Mouse (Mus musculus): ENCODE data around the gene Gm28047.
"Not testable (repeated sequence)": the region's sequence is repeated elsewhere in the genome, so short reads cannot be mapped to it uniquely, and the experiment has no call there.

The Gm28047 gene

GRCm38 (mm10) chr15:102619486-102619885 is 5.4 kb downstream of the Gm28047 start:
- DNase-seq (ENCODE audit: low read depth, low spot score), result no peak

DNA sequence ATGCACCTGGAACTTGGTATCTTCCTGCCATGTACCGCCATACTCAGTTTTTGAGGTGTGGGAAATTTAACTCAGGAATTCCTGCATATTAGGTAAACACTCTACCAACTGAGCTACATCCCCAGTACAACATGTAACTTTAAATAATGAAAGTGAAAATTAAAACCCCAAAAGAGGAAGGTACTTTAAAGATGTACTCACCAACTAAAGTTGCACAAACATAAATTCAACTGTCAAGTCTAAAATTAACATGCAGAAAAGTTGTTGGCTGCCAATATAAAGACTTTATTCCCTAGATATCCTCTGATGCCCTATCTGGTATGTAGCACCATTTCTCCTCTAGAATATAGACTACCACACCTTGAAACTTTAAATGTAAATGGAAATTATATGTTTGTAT is 7.2 kb downstream of the Gm28047 start:
- DNase-seq (ENCODE audit: low read depth, low spot score), result peak; percentile 53

GRCm38 (mm10) chr15:102616174-102616573 is 8.7 kb downstream of the Gm28047 start:
- no peak for DNase-seq (ENCODE audit: low read depth, low spot score)

GRCm38 (mm10) chr15:102614224-102614623 is 10.6 kb downstream of the Gm28047 start:
- no peak for DNase-seq (ENCODE audit: low read depth, low spot score)

DNA sequence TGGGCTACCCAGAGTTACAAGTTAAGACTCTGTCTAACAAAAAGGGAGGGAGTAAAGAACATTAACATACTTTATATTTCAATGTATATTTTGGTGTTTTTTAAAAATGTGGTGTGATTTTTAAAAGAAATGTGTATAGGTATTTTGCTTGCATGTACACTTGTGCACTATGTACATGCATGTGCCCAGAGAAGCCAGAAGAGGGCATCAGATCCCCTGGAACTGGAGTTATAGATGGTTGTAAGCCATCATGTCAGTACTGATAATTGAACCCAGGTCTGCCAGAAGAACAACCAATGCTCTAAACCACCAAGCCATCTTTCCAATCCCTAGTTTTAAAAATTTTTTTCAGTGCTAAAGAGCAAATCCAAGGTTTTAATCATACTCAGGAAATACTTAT is 11.9 kb downstream of the Gm28047 start:
- DNase-seq (ENCODE audit: low read depth, low spot score), result peak; percentile 45

DNA sequence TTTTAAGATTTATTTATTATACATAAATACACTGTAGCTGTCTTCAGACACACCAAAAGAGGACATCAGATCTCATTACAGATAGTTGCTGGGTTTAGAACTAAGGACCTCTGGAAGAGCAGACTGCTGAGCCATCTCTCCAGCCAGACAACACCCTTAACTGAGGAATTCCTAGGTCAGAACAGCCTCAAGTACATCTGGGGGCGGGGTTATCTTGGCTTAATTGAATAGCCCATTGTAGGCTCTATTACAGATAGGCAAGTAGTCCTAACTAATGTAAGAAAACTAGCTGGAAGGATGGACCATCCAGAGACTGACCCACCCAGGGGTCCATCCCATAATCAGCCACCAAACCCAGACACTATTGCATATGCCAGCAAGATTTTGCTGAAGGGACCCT is 16.3 kb downstream of the Gm28047 start:
- DNase-seq (ENCODE audit: low read depth, low spot score), result not testable (repeated sequence)

DNA sequence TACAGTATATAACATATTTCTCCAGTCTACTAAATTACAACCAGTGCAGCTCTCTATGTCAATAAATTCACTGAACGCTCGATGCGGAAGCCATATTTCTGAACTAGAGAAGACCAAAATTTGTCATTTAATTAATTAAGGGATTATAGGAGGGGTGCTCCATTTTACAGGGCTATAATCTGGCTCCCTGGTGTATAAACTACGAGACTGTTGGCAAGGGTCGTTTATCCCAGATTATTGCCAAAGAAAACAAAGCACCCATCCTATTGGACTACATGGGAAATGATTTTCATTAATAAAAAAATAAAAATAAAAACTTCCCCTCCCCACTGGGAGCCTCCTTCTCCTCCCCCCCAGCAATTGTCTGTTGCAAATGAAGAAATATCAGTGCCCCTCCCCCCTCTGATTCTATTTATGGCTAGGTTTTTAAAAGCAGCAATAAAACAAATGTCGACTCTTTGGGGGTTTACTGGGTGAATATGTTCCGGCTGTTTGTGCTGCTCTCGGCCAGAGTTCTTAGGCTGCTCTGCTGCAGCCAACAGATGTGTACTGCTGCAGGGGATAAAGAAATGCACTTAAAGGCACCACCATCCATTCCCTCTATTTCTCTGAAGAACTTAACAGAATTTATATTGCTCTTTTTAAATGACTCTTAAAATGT is 30.7 kb downstream of the Gm28047 start:
- DNase-seq (ENCODE audit: low read depth, low spot score), result no peak

DNA sequence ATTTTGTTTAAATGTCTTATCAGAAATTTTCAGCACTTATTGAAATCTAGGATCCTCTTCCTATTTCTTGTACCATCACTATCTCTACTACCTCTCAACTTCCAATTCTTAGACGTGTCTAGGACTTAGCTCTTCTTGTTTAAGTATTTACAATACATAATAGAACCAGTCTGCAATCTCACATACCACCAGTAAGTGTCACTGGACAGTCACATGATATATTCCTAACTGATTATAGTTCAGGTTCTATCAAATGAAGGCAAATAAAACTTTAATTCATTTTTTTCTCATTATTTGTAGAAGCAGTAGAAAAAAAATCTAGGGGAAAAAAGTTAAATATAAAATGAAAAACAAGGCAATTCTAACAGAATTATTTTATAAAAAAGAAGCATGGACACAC is 32.2 kb downstream of the Gm28047 start:
- DNase-seq (ENCODE audit: low read depth, low spot score), result no peak

- DNase-seq (ENCODE audit: low read depth, low spot score), result no peak
Observed at GRCm38 (mm10) chr15:102590567-102590966, 34.3 kb downstream of the Gm28047 start.

- no peak for DNase-seq (ENCODE audit: low read depth, low spot score)
Observed at GRCm38 (mm10) chr15:102589826-102590225, 35.0 kb downstream of the Gm28047 start.

GRCm38 (mm10) chr15:102585501-102585900 is 39.4 kb downstream of the Gm28047 start:
- DNase-seq (ENCODE audit: low read depth, low spot score), result no peak

DNA sequence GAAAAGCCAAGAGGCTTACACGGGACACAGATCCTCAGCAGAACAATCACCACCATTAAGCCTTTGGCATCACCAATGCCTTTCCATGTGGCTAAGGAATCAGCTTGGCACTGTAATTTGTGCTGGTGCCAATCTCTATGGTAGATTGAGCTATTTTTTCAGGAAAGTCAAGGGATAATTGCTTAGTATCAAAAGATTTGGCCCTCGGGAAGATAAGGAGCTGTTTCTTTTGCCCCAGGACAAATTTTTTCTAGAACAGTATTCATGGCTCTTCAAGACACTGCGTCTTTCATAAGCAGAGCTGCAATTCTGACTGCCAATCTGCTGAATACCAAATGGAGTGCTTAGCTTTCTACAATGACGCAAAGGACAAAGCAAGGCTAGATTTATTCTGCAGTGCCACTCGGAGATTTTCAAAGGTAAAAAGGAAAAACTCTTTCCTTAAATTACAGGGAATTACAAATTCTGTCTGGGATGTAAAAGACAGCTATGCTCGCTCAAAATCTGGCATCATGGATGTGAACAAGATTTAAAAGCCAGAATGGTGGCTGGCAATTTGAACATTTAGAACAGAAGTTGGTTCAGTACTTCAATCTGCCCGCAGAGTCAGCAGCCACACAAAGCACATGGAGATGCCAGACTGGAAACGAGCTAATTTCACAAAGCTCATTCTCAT is 41.0 kb downstream of the Gm28047 start:
- no peak for DNase-seq (ENCODE audit: low read depth, low spot score)

- no peak for DNase-seq (ENCODE audit: low read depth, low spot score)
Observed at GRCm38 (mm10) chr15:102581205-102581604, 43.7 kb downstream of the Gm28047 start.

DNA sequence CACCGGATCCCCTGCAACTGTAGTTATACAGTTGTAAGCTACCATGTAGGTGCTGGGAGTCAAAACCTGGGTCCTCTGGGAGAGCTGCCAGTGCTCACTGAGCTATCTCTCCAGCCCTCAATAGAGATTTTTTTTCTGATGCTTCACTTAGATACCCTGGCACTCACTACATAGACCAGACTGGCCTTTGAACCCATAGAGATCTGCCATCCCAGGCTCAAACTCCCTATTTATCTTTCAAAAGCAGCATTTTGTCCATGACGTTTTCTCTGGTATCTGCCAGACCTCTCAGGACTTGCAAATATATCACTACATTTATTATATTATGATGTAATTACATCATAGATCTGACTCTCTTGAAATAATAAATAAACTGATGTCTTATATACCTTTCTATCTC is 46.5 kb downstream of the Gm28047 start:
- no peak for DNase-seq (ENCODE audit: low read depth, low spot score)

DNA sequence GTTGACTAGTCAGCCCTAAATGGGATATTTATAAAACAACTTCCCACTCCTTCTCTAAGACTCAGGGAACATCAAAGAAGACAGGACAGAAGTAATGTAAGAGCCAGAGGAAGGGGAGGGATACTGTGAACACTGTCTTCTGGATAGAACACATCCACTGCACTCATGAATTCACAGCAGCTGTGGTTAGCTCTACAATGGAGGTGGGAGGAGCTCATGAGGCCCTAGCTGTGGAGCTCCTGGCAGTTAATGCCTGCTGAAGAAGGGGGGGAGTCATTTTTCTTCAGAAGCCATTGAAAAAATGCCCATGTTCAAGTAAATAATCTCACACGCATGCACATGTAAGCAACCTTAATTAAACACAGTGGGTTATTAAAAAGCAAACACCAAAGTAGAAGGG is 47.9 kb downstream of the Gm28047 start:
- DNase-seq (ENCODE audit: low read depth, low spot score), result no peak

GRCm38 (mm10) chr15:102572081-102572480 is 52.8 kb downstream of the Gm28047 start:
- no peak for DNase-seq (ENCODE audit: low read depth, low spot score)

DNA sequence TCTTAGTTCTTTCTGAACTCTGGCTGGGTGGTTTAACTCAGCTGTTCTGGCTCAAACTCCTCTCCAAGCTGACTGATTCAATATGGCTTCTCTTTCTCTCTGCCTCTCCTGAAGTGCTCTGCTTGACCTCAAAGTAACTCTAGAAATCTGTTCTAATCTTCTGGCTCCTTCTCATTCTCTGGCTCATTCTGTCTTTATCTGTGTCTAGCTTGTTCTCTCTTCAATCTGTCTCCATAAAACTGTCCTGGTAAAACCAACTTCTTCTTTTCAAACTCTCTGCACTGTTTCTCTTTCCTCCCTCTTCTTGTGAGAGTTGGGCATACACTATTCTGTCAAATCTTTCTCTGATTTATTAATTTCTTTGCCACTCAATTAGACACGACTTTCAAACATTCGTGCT is 57.0 kb downstream of the Gm28047 start:
- DNase-seq (ENCODE audit: low read depth, low spot score), result no peak

DNA sequence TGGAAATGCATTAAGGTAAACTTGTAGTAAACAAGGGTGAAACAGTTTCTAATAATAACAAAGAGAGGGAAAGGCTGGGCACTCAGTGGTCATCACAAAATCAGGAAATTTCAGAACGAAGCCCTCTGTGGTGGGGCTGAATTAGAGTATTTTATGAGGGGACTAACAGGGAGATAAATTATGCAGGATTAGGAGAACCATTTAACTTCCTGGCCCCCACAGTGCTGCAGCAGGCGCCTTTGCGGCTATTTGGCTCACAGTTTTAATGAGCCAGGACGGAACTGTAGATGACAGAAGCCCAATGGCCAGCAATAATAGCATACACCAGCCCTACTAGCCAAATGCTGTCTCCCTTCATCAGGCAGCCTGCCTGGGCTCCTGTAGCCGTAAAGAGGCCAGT is 61.2 kb downstream of the Gm28047 start:
- no peak for DNase-seq (ENCODE audit: low read depth, low spot score)

GRCm38 (mm10) chr15:102563061-102563460 is 61.8 kb downstream of the Gm28047 start:
- DNase-seq (ENCODE audit: low read depth, low spot score), result no peak

DNA sequence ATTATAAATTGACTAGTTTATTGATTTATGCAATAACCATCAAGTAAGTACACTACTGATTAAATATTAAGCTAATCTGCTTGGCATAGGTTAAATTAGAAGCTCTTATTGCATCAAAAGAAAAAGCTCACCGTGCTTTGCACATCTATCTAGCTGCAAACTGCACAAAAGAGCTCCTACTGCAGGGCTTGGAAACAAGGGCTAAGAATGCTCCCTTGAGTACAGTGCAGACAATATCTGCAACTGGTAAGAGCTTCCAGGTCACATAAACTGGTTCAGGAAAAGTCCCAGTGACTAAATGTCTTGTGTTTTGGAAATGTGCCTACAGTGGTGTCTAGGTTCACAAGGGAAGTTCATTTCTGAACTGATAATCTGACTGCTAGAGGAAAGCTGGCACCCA is 62.4 kb downstream of the Gm28047 start:
- DNase-seq (ENCODE audit: low read depth, low spot score), result no peak

DNA sequence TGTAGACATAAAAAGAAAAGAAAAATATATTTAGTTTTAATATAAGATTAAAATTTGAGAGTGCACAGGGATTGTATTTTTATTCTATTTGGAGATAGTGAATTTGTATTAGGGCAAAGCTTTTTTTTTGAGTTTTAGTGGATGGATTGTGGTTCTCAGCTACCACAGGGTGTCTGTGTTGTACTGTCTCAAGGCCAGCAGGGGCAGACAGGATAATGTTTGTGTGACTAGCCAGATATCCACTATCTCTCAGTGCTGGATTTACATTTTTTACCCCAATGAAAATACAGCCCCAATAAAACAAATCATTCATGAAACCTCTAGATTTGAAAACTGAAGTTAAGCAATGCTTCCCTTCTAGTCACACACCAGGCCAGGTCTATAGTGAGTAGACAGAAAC is 67.3 kb downstream of the Gm28047 start:
- no peak for DNase-seq (ENCODE audit: low read depth, low spot score)

- DNase-seq (ENCODE audit: low read depth, low spot score), result peak; percentile 5
Observed at GRCm38 (mm10) chr15:102555581-102555980, 69.3 kb downstream of the Gm28047 start.

GRCm38 (mm10) chr15:102552599-102552998 is 72.3 kb downstream of the Gm28047 start:
- DNase-seq (ENCODE audit: low read depth, low spot score), result no peak

DNA sequence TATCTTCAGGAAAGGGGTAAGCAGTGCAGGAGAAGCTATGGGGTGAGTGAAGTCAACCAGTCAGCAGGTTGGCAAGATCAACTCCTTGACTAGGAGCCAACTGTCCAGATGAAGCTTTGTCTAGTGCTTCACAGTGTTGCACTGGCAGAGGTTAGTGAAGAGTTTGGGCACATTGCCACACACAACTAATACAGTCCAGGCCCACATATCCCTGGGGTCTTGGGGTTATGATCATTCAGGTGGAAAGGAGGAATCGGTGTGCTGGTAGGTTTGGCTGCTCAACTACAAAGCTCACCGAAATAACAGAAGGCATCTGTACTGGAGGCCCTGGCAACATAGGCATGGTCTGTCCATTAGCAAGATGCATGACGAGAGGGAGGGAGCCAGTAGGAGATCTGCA is 77.4 kb downstream of the Gm28047 start:
- DNase-seq (ENCODE audit: low read depth, low spot score), result no peak

Measured in A20 (cell line).